Mouse (Mus musculus) thymus, postnatal 14 days (tissue): ENCODE measurements around the gene Pwwp2b.
A peak's percentile ranks its signal among the peaks of the same experiment; 100 is the strongest.

ENCODE experiments used
- DNase-seq: peaks from one replicate; pipeline ENCODE4 v3.0.0; 2021

Pwwp2b gene

DNA sequence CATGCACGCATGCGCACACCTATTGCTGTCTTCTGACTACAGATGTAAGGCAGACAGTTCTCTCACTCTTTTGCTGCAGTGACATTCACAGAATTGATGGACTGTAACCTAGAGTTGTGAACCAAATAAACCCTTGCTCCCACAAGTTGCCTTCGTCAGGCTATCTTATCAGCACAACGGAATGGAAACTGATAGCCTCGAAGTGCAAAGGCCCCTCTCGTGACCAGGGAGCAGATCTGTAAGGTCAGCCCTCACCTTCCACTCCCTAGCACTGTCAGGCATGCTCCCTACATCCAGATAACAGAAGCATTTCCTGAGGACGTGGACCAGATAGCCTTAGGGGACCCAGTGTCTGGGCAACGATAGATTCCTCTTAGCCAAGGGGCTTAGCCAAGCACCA is 53.2 kb downstream of the Pwwp2b start:
- DNase-seq, result no peak

- DNase-seq, result no peak
Observed at GRCm38 (mm10) chr7:139302314-139302713, 54.0 kb downstream of the Pwwp2b start.

DNA sequence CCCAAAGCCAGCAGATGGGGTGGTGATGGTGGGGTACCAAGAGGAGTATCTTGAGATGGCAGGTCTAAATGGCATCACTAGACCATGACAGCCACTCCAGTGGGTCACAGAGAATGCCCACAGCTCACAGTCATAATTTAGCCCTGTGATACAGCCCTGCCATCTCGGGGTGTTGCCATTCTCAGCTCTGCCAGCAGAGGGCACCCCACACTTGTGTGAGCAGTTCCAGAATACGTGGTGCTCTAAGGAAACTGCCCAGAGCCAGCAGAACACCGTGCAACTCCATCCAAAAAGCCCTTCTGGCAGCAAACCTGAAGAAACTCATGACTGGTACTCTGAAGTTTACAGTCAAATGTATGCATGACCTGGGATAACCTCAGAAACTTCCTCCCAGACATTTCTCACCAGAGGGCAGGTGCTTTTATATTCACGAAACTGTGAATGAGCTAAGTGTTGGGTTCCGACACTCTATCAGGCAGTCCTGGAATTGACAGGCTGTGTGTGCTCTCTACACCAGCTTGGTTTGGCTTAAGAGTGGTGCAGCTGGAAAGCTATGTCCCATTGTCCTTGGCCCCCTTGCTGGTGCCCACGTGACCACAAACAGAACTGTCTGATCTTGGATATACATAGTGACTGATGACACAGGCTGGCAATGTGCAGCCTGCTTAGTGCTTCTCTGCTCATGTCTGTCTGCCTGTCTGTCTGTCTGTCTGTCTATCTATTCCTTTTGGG is 55.2 kb downstream of the Pwwp2b start:
- DNase-seq, result peak; percentile 85

GRCm38 (mm10) chr7:139304322-139304721 is 56.0 kb downstream of the Pwwp2b start:
- DNase-seq, result no peak

GRCm38 (mm10) chr7:139307056-139307455 is 58.8 kb downstream of the Pwwp2b start:
- DNase-seq, result no peak

GRCm38 (mm10) chr7:139308140-139308895 is 60.0 kb downstream of the Pwwp2b start:
- no peak for DNase-seq

- no peak for DNase-seq
Observed at GRCm38 (mm10) chr7:139309106-139309505, 60.8 kb downstream of the Pwwp2b start.

DNA sequence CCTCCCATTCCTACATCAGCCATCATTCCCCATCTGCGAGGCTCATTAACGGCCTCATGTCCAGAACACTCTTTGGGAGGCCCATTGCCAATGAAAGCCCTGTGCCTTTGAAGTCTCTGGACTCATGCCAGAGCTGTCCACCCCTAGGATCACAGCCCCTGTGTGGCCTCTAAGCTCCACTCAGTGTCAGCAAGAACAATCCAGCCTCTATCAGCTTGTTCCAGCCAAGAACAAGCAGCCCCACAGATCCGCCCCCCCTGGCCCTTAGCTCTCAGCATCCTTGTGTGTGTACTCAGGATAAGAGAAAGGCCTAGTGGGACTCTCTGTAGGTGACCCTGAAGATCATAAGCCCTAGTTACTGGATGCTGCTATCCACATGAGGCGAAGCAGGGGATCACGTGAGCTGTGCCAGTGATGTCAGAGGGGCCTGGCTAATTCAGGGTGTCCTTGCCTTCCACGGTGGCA is 62.2 kb downstream of the Pwwp2b start:
- DNase-seq, result no peak

GRCm38 (mm10) chr7:139312686-139313085 is 64.4 kb downstream of the Pwwp2b start:
- DNase-seq, result no peak

- no peak for DNase-seq
Observed at GRCm38 (mm10) chr7:139313413-139313812, 65.1 kb downstream of the Pwwp2b start.

DNA sequence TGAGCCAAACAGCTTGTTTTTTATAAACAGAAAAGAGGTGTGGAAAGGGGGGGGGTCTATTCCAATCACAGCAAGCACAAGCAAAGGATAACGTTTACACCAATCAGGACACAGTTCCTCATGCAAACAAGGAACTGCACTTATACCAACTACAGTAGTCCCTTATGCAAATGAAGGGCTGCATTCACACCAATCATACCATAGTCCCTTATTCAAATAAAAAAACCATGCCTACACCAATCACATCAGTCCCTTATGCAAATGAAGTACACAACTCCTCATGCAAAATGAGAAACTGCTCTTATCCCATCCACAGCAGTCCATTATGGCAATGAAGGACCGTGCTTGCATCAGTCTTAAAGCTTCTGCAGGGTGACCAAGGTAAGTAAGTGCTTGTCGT is 66.4 kb downstream of the Pwwp2b start:
- no peak for DNase-seq

DNA sequence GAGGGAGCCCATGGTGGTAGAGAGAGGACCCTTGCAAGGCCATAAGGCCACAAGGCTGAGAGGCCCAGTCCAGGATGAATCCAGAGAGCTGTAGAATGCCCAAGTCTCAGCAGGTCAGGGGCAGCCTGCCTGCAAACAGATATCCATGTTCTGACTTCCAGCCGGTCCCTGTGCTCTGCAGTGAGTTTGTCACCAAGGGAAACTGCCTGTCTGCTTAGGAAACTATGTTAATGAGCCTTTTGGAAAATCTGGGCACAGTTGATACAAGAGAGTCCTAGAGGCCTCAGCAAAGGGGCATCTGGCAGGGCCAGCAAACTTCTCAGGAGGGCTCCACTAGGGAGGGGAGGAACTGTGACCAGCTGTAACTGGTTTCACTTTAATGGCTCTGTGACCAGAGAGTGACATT is 70.7 kb downstream of the Pwwp2b start:
- no peak for DNase-seq
